Mouse (Mus musculus): ENCODE data around the gene Vmn1r84. TPM values are rescaled to one million over a fixed set of nuclear protein-coding genes. Genes with fewer than 3 reads are reported as not detected.

Vmn1r84 gene
- not detected for total RNA-seq (2021)

GRCm38 (mm10) chr7:12369173-12369572 lies at the start of gene Vmn1r84:
Gene Vmn1r84 (minus strand): TSS chr7:12369273.
- no peak for DNase-seq (ENCODE audit: extremely low spot score in 1 of 2, low spot score in 1 of 2)

DNA sequence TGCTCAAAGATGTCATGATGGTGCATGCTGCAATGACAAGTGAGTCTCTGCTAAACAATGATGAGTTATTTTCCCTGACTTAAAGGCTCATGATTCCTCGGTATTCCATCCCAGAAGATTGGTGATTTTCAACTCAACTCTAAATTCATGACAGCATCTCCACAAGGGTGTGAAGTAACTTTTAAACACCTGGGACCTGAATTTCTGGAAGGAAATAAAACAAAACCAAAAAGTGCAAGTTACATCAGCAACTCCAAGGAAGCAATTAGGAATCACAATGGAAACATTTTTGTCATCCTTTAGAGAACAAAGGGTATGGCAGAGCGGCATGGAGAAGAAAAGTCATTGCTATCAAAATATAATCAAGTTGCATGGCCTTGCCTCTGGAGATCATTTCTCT lies 39.7 kb downstream of the Vmn1r84 start, which contains the start of gene Vmn1r83:
TSS of gene Vmn1r83 (minus strand) at position 101 of the 400 bp plus-strand sequence.
- DNase-seq (ENCODE audit: extremely low spot score in 1 of 2, low spot score in 1 of 2): no peak

Small RNA genes lying within 50 kb of the gene (microRNA-seq; reads per million reads assigned to microRNA genes)
- gene Gm23521: 0 reads per million in 2 experiments

Other genes with a start within 250 kb of the Vmn1r84 start
- not detected for gene Vmn1r78, start 219.0 kb downstream of the Vmn1r84 start, total RNA-seq (2021)
- gene Vmn1r79, start 198.0 kb downstream of the Vmn1r84 start, total RNA-seq (2021): not detected
- not detected for gene Vmn1r80, start 180.0 kb downstream of the Vmn1r84 start, total RNA-seq (2021)
- not detected for gene Vmn1r81, start 101.0 kb downstream of the Vmn1r84 start, total RNA-seq (2021)
- gene Vmn1r82, start 68.8 kb downstream of the Vmn1r84 start, total RNA-seq (2021): not detected
- not detected for gene Vmn1r83, start 39.8 kb downstream of the Vmn1r84 start, total RNA-seq (2021)
- gene Zfp551, start 53.5 kb upstream of the Vmn1r84 start, total RNA-seq (2021): 10 to 100 TPM in 1 of 2 experiments, 1 to 10 TPM in 1; 8.1 to 11.3 TPM
- 10 to 100 TPM; 11.3 to 12.1 TPM for gene Zfp606, start 109.0 kb upstream of the Vmn1r84 start, total RNA-seq (2021)
- not detected for gene 2900092C05Rik, start 143.2 kb upstream of the Vmn1r84 start, total RNA-seq (2021)
- gene Vmn2r53, start 239.5 kb upstream of the Vmn1r84 start, total RNA-seq (2021): under 1 TPM; 0.02 to 0.05 TPM